Mouse (Mus musculus) intestine, postnatal 0 days (tissue): ENCODE measurements around the gene Cspg5. TPM values are rescaled to one million over a fixed set of nuclear protein-coding genes. Genes with fewer than 3 reads are reported as not detected.

ENCODE experiments used
- ATAC-seq: fragments of 200-750 bp; cut with Nextera tagmentation; 2 replicates; pipeline ENCODE4 v1.8.0; 2017; ENCODE audit warnings: mild to moderate bottlenecking, moderate TSS enrichment, moderate library complexity
- H3K27ac ChIP-seq: fragments of 300-500 bp; sonication (generic); 2 replicates; pipeline ENCODE4 v1.5.1; 2014; ENCODE audit warnings: mild to moderate bottlenecking, low read depth, low read length, moderate library complexity
- H3K27me3 ChIP-seq: fragments of 300-500 bp; sonication (generic); replicated peaks from 2 replicates; pipeline ENCODE4 v1.6.1; 2014; ENCODE audit warnings: low read length, mixed read lengths; ENCODE audit not compliant: control insufficient read depth, insufficient read depth
- H3K36me3 ChIP-seq: fragments of 300-500 bp; sonication (generic); 2 replicates; pipeline ENCODE4 v1.6.1; 2014; ENCODE audit warnings: mild to moderate bottlenecking, moderate library complexity; ENCODE audit not compliant: control insufficient read depth, insufficient read depth
- H3K4me1 ChIP-seq: fragments of 300-500 bp; sonication (generic); replicated peaks from 2 replicates; pipeline ENCODE4 v1.6.1; 2014; ENCODE audit warnings: antibody characterized with exemption, low read length, mixed read lengths; ENCODE audit not compliant: control insufficient read depth, insufficient read depth
- H3K4me2 ChIP-seq: fragments of 300-500 bp; sonication (generic); replicated peaks from 2 replicates; pipeline ENCODE4 v1.6.1; 2014; ENCODE audit warnings: low read depth, mild to moderate bottlenecking, moderate library complexity
- H3K4me3 ChIP-seq: fragments of 300-500 bp; sonication (generic); 2 replicates; pipeline ENCODE4 v1.5.1; 2014; ENCODE audit warnings: low read depth, low read length
- H3K9ac ChIP-seq: fragments of 300-500 bp; sonication (generic); 2 replicates; pipeline ENCODE4 v1.6.1; 2014; ENCODE audit warnings: mild to moderate bottlenecking, low read depth, low read length
- H3K9me3 ChIP-seq: fragments of 300-500 bp; sonication (generic); 2 replicates; pipeline ENCODE4 v1.6.1; 2016; ENCODE audit warnings: mixed run types; ENCODE audit not compliant: control insufficient read depth
- CTCF ChIP-seq: sonication (generic); IDR thresholded peaks from 2 replicates; pipeline ENCODE4 v1.5.1; 2016; ENCODE audit warnings: low read depth, mild to moderate bottlenecking, control low read depth, antibody characterized with exemption, moderate library complexity
- WGBS: fragments of 180-500 bp; shearing (Covaris S2); extraction: QIAGEN DNeasy Blood & Tissue Kit; methylation state at CpG from one replicate; pipeline ENCODE4 v1.1.7; 2014; 5-methylcytosine and 5-hydroxymethylcytosine counted together
- polyA plus RNA-seq: library from polyadenylated mRNA; unstranded; fragments of >200 nt; fragmentation: Nextera tagmentation; extraction: Ambion mirVana; gene quantifications from 2 replicates; pipeline ENCODE4 v1.2.1, GENCODE M21; 2015

The Cspg5 gene
- polyA plus RNA-seq, 1 experiment from 2014 or later: 2.9 TPM

- H3K36me3 ChIP-seq: no peaks in the 10 kb centered on the region
- no peak for ATAC-seq
- no peaks in the 10 kb centered on the region for H3K4me1 ChIP-seq
- H3K27me3 ChIP-seq: no peaks in the 10 kb centered on the region
- no peak overlapping the region for H3K4me2 ChIP-seq
- no peak overlapping the region for H3K27ac ChIP-seq
- WGBS: 91% methylated on average over 8 of the region's 10 CpGs
- H3K9ac ChIP-seq: no peak overlapping the region
- H3K9me3 ChIP-seq: no peaks in the 10 kb centered on the region
- no peak overlapping the region for H3K4me3 ChIP-seq
- TF ChIP-seq CTCF: no peak
Observed at GRCm38 (mm10) chr9:110284075-110284697, 40.6 kb downstream of the Cspg5 start.

GRCm38 (mm10) chr9:110287321-110287924 is 43.8 kb downstream of the Cspg5 start:
- Histone ChIP-seq H3K27ac (no peak overlapping the region), H3K9me3 (no peaks in the 10 kb centered on the region), H3K36me3 (no peaks in the 10 kb centered on the region), H3K4me3 (no peak overlapping the region), H3K27me3 (no peaks in the 10 kb centered on the region), H3K4me2 (no peak overlapping the region), H3K9ac (no peak overlapping the region), H3K4me1 (no peaks in the 10 kb centered on the region)
- 83% methylated on average over 7 of the region's 7 CpGs for WGBS
- no peak for ATAC-seq
- TF ChIP-seq CTCF: no peak

- H3K9ac ChIP-seq: no peak overlapping the region
- no peak overlapping the region for H3K4me2 ChIP-seq
- TF ChIP-seq CTCF: no peak
- H3K27me3 ChIP-seq: no peaks in the 10 kb centered on the region
- no peak overlapping the region for H3K27ac ChIP-seq
- no peaks in the 10 kb centered on the region for H3K4me1 ChIP-seq
- H3K4me3 ChIP-seq: no peak overlapping the region
- no peak for ATAC-seq
- WGBS: 71% methylated on average over 12 of the region's 12 CpGs
- no peaks in the 10 kb centered on the region for H3K36me3 ChIP-seq
- H3K9me3 ChIP-seq: no peaks in the 10 kb centered on the region
Observed at GRCm38 (mm10) chr9:110293254-110293718, 49.7 kb downstream of the Cspg5 start.

GRCm38 (mm10) chr9:110293873-110294415 is 50.4 kb downstream of the Cspg5 start:
- Histone ChIP-seq H3K27ac (no peak overlapping the region), H3K4me2 (no peak overlapping the region), H3K4me3 (no peak overlapping the region), H3K36me3 (no peaks in the 10 kb centered on the region), H3K9ac (no peak overlapping the region), H3K27me3 (no peaks in the 10 kb centered on the region), H3K9me3 (no peaks in the 10 kb centered on the region), H3K4me1 (no peaks in the 10 kb centered on the region)
- no peak for ATAC-seq
- TF ChIP-seq CTCF: no peak
- WGBS: 82% methylated on average over 13 of the region's 13 CpGs

GRCm38 (mm10) chr9:110294786-110295185 is 51.2 kb downstream of the Cspg5 start:
- H3K4me3 ChIP-seq: no peak overlapping the region
- no peak overlapping the region for H3K4me2 ChIP-seq
- no peak for TF ChIP-seq CTCF
- WGBS: 43% methylated on average over 3 of the region's 3 CpGs
- H3K27ac ChIP-seq: no peak overlapping the region
- H3K27me3 ChIP-seq: no peaks in the 10 kb centered on the region
- no peak for ATAC-seq
- no peaks in the 10 kb centered on the region for H3K4me1 ChIP-seq
- H3K9me3 ChIP-seq: no peaks in the 10 kb centered on the region
- H3K9ac ChIP-seq: no peak overlapping the region
- no peaks in the 10 kb centered on the region for H3K36me3 ChIP-seq

GRCm38 (mm10) chr9:110296867-110297627 is 53.5 kb downstream of the Cspg5 start:
- Histone ChIP-seq H3K4me2 (no peak overlapping the region), H3K4me1 (no peaks in the 10 kb centered on the region), H3K9ac (no peak overlapping the region), H3K27me3 (no peaks in the 10 kb centered on the region), H3K9me3 (no peaks in the 10 kb centered on the region), H3K27ac (no peak overlapping the region), H3K4me3 (no peak overlapping the region), H3K36me3 (no peaks in the 10 kb centered on the region)
- peak; percentile 96 for TF ChIP-seq CTCF
- peak; percentile 53; the same call in 1 of the 2 replicates for ATAC-seq
- 5% methylated on average over 5 of the region's 5 CpGs for WGBS
